Mouse (Mus musculus) ES-E14 (cell line): Measurements from ENCODE around the gene Gars. TPM values are rescaled to one million over a fixed set of nuclear protein-coding genes. Genes with fewer than 3 reads are reported as not detected.

Experiments
- DNase-seq: peaks from one replicate; pipeline ENCODE4 v3.0.0-alpha.2; 2013; ENCODE audit warnings: low read depth, low spot score
- H3K27ac ChIP-seq: 2 replicates; pipeline ENCODE4 v1.5.1; 2012; ENCODE audit warnings: low read depth, mild to moderate bottlenecking, low read length, moderate library complexity, mixed read lengths; ENCODE audit not compliant: poor library complexity, insufficient read depth, severe bottlenecking
- H3K36me3 ChIP-seq: 2 replicates; pipeline ENCODE4 v1.6.1; 2012; ENCODE audit warnings: mild to moderate bottlenecking, low read length, moderate library complexity, mixed read lengths; ENCODE audit not compliant: control insufficient read depth, poor library complexity, insufficient read depth, severe bottlenecking
- H3K4me1 ChIP-seq, 2 experiments: fragments of 150-350 bp in 1 of 2; sonication (generic) in 1 of 2; 2 replicates each; pipeline ENCODE4 v1.6.1; 2012; ENCODE audit warnings: low read length in 2 of 2, mild to moderate bottlenecking in 1 of 2, mixed read lengths in 1 of 2; ENCODE audit not compliant: control insufficient read depth in 2 of 2, insufficient read depth in 2 of 2, poor library complexity in 1 of 2
- H3K4me3 ChIP-seq, 2 experiments: fragments of 150-350 bp in 1 of 2; sonication (generic) in 1 of 2; 2 replicates each; pipeline ENCODE4 v1.5.1; 2012; ENCODE audit warnings: low read length in 2 of 2, low read depth in 1 of 2, mild to moderate bottlenecking in 1 of 2, mixed read lengths in 1 of 2; ENCODE audit not compliant: insufficient read depth in 1 of 2, poor library complexity in 1 of 2, severe bottlenecking in 1 of 2
- H3K9ac ChIP-seq: 2 replicates; pipeline ENCODE4 v1.6.1; 2012; ENCODE audit warnings: low read depth, mild to moderate bottlenecking, low read length, mixed read lengths; ENCODE audit not compliant: poor library complexity, insufficient read depth, severe bottlenecking
- H3K9me3 ChIP-seq: fragments of 150-350 bp; sonication (generic); 2 replicates; pipeline ENCODE4 v1.6.1; 2012; ENCODE audit warnings: low read depth, mild to moderate bottlenecking, low read length; ENCODE audit not compliant: control insufficient read depth, insufficient read depth
- CHD2 ChIP-seq: IDR thresholded peaks from 2 replicates; pipeline ENCODE4 v1.6.1; 2014; ENCODE audit warnings: mild to moderate bottlenecking, low read depth, low read length, inconsistent platforms
- HCFC1 ChIP-seq: IDR thresholded peaks from 2 replicates; pipeline ENCODE4 v1.6.1; 2012; ENCODE audit warnings: low read length, inconsistent platforms, borderline replicate concordance; ENCODE audit not compliant: insufficient read depth
- MAFK ChIP-seq: IDR thresholded peaks from 2 replicates; pipeline ENCODE4 v1.6.1; 2014; ENCODE audit warnings: mild to moderate bottlenecking, low read depth, low read length, inconsistent platforms; ENCODE audit not compliant: insufficient read depth
- ZC3H11A ChIP-seq: IDR thresholded peaks from 2 replicates; pipeline ENCODE4 v1.6.1; 2012; ENCODE audit warnings: low read depth, mild to moderate bottlenecking, inconsistent platforms, low read length, borderline replicate concordance
- ZNF384 ChIP-seq: IDR thresholded peaks from 2 replicates; pipeline ENCODE4 v1.6.1; 2012; ENCODE audit warnings: low read depth, low read length, inconsistent platforms
- in situ Hi-C, 2 experiments: fragments of 600-800 bp; cut with MboI; formaldehyde crosslinking; loops; one replicate each; pipeline ENCODE4 v1.15.1; 2025; ENCODE audit warnings: low sequenced_read_pairs in 2 of 2, inconsistent platforms in 1 of 2; ENCODE audit not compliant: unreplicated experiment in 2 of 2
- total RNA-seq: library from RNA; depleted of rRNA; stranded (reverse); fragments of 300-350 nt; gene quantifications from 2 replicates; pipeline ENCODE4 v1.2.3, GENCODE M21; 2012

Gars gene
- total RNA-seq, 1 experiment: 201 TPM

- Histone ChIP-seq H3K4me3 (no peak overlapping the region), H3K4me1 (no peaks in the 10 kb centered on the region), H3K9ac (no peak overlapping the region), H3K27ac (no peak overlapping the region), H3K9me3 (no peaks in the 10 kb centered on the region), H3K36me3 (no peaks in the 10 kb centered on the region)
- no peak for DNase-seq
- in situ Hi-C loops: no loop called here
- TF ChIP-seq HCFC1 (no peak), ZNF384 (no peak), ZC3H11A (no peak), MAFK (no peak), CHD2 (no peak)
Observed at GRCm38 (mm10) chr6:55003559-55003958, 34.2 kb upstream of the Gars start.

- Histone ChIP-seq H3K4me1 (peaks cover 0 to 5% of the 10 kb centered on the region in 2 experiments; a peak in 1 of 4 replicates), H3K36me3 (no peaks in the 10 kb centered on the region), H3K9ac (no peak overlapping the region), H3K9me3 (no peaks in the 10 kb centered on the region), H3K4me3 (no peak overlapping the region), H3K27ac (no peak overlapping the region)
- no peak for TF ChIP-seq ZNF384
- TF ChIP-seq ZC3H11A: no peak
- no peak for DNase-seq
- in situ Hi-C loops: no loop called here
Observed at GRCm38 (mm10) chr6:55008401-55008800, 29.4 kb upstream of the Gars start.

- H3K36me3 ChIP-seq: no peaks in the 10 kb centered on the region
- H3K9ac ChIP-seq: no peak overlapping the region; the same call in 1 of the 2 replicates
- H3K9me3 ChIP-seq: no peaks in the 10 kb centered on the region
- no peak overlapping the region for H3K27ac ChIP-seq
- no peak for DNase-seq
- TF ChIP-seq ZC3H11A (no peak), ZNF384 (no peak), HCFC1 (no peak), MAFK (no peak)
- H3K4me3 ChIP-seq: no peak overlapping the region
- in situ Hi-C loops: no loop called here
- peaks cover 0 to 5% of the 10 kb centered on the region in 2 experiments; a peak in 1 of 4 replicates for H3K4me1 ChIP-seq
Observed at GRCm38 (mm10) chr6:55009391-55010230, 28.2 kb upstream of the Gars start.

GRCm38 (mm10) chr6:55010330-55011091 is 27.3 kb upstream of the Gars start:
- TF ChIP-seq CHD2: no peak
- TF ChIP-seq MAFK: no peak
- TF ChIP-seq HCFC1: no peak
- no peak for TF ChIP-seq ZNF384
- TF ChIP-seq ZC3H11A: no peak
- Histone ChIP-seq H3K27ac (no peak overlapping the region), H3K36me3 (no peaks in the 10 kb centered on the region), H3K9ac (no peak overlapping the region), H3K4me3 (no peak overlapping the region), H3K4me1 (peaks cover 0 to 5% of the 10 kb centered on the region in 2 experiments; a peak in 1 of 4 replicates), H3K9me3 (no peaks in the 10 kb centered on the region)
- DNase-seq: no peak
- in situ Hi-C loops: no loop called here
